ENCODE assay signal across 9 mouse cellular contexts in genomic region chr17:3285030-3285671, GRCm38 (mm10). TPM values are rescaled to one million over a fixed set of nuclear protein-coding genes. Genes with fewer than 3 reads are reported as not detected.
DNase-seq lines count a peak whose midpoint lies in the region; ATAC-seq and TF ChIP-seq lines count a peak whose summit lies in the region.
"Had no signal": no experiment of that assay in that cellular context is flagged by ENCODE, and none has a peak within 500 bp of the region (broad histone marks: within the 10 kb centered on the region; RNA-seq: fewer than 3 reads in every experiment).

No protein-coding gene starts in this region.

- peak overlapping the region; percentile 70 for H3K27ac ChIP-seq in forebrain, embryonic 16.5 days (ENCODE audit: low read length)
- peak overlapping the region; percentile 75 for H3K27ac ChIP-seq in lung, embryonic 14.5 days (ENCODE audit: low read depth)
- H3K27ac ChIP-seq: liver, embryonic 14.5 days had no signal

- no peaks in the 10 kb centered on the region for H3K36me3 ChIP-seq in forebrain, embryonic 16.5 days (ENCODE audit: control insufficient read depth, insufficient read depth)
- no peaks in the 10 kb centered on the region for H3K36me3 ChIP-seq in lung, embryonic 14.5 days (ENCODE audit: insufficient read depth)

- peak; percentile 21 to 37 for DNase-seq in frontal cortex, postnatal 10 days (ENCODE audit: low spot score in 2 of 2)
- DNase-seq in brain, embryonic 14.5 days (ENCODE audit: low read depth), result peak; percentile 87
- DNase-seq in lung, embryonic 14.5 days, result peak; percentile 52
- DNase-seq in kidney, postnatal 4 days, result no peak
- no peak for DNase-seq in urinary bladder, postnatal 14 days (ENCODE audit: low spot score)

- ATAC-seq in frontal cortex, adult (ENCODE audit: low TSS enrichment), result no peak
- peak; percentile 75 for ATAC-seq in forebrain, embryonic 16.5 days
- peak; percentile 58; the same call in 1 of the 2 replicates for ATAC-seq in lung, embryonic 14.5 days (ENCODE audit: insufficient read depth)
- no peak for ATAC-seq in CD4-positive, CD25-positive, alpha-beta regulatory T cell, adult 4 months

- H3K27me3 ChIP-seq in forebrain, embryonic 16.5 days (replicated peaks; ENCODE audit: control insufficient read depth, insufficient read depth, low read length), result no peaks in the 10 kb centered on the region
- no peaks in the 10 kb centered on the region for H3K27me3 ChIP-seq in lung, embryonic 14.5 days (ENCODE audit: insufficient read depth, low read length)

- peaks cover 21% of the 10 kb centered on the region for H3K4me1 ChIP-seq in forebrain, embryonic 16.5 days (replicated peaks; ENCODE audit: control insufficient read depth, insufficient read depth, low read length)
- peaks cover 7% of the 10 kb centered on the region for H3K4me1 ChIP-seq in lung, embryonic 14.5 days (ENCODE audit: insufficient read depth)

- H3K9ac ChIP-seq in forebrain, embryonic 16.5 days (replicated peaks; ENCODE audit: low read depth, low read length), result no peak overlapping the region
- no peak overlapping the region for H3K9ac ChIP-seq in lung, embryonic 14.5 days
- H3K9ac ChIP-seq: liver, embryonic 14.5 days had no signal

- no peak for TF ChIP-seq POLR2A in brain, embryonic 14.5 days (IDR thresholded peaks at IDR 0.05; ENCODE audit: borderline replicate concordance, extremely low read depth, insufficient read depth, insufficient read length, poor library complexity, severe bottlenecking)

- TF ChIP-seq CTCF in brain, embryonic 14.5 days (IDR thresholded peaks at IDR 0.05; ENCODE audit: borderline replicate concordance, extremely low read depth, insufficient read depth, insufficient read length), result no peak
- TF ChIP-seq CTCF in lung, embryonic 14.5 days (IDR thresholded peaks at IDR 0.05; ENCODE audit: low read depth), result no peak

- H3K9me3 ChIP-seq in forebrain, embryonic 16.5 days (ENCODE audit: control insufficient read depth, low read length), result no peaks in the 10 kb centered on the region
- no peaks in the 10 kb centered on the region for H3K9me3 ChIP-seq in lung, embryonic 14.5 days (ENCODE audit: low read depth, low read length)

- no peak overlapping the region for H3K4me2 ChIP-seq in forebrain, embryonic 16.5 days (ENCODE audit: low read length)
- no peak overlapping the region for H3K4me2 ChIP-seq in lung, embryonic 14.5 days

- 16% methylated on average over 8 of the region's 8 CpGs for WGBS in forebrain, embryonic 16.5 days
- 21% methylated on average over 8 of the region's 8 CpGs for WGBS in lung, embryonic 14.5 days

- H3K4me3 ChIP-seq in forebrain, embryonic 16.5 days (replicated peaks; ENCODE audit: low read length), result no peak overlapping the region
- no peak overlapping the region for H3K4me3 ChIP-seq in lung, embryonic 14.5 days (ENCODE audit: low read depth, low read length)

RNA-seq across cellular contexts. Expression of gene Tiam2, which starts 41.2 kb away (rescaled TPM):
- 17.5 and 48.1 TPM in 2 replicates for polyA plus RNA-seq in brain, embryonic 14.5 days (2012; rRNA removed)
- 137 and 155 TPM in 2 replicates for polyA plus RNA-seq in forebrain, embryonic 16.5 days (2015; fragmentation: Nextera tagmentation; extraction: Ambion mirVana)
- 6.5 and 7.3 TPM in 2 replicates for polyA plus RNA-seq in lung, embryonic 14.5 days (2014; fragmentation: Nextera tagmentation; extraction: Ambion mirVana)
- 1 to 10 TPM in 1 of 2 experiments, under 1 TPM in 1; 0.79 to 1.3 TPM for polyA plus RNA-seq in CD4-positive, CD25-positive, alpha-beta regulatory T cell, adult 4 months (2017; shearing (Covaris generic))

Comparison
In these comparisons a context has a peak if more than half of its experiments do, and no peak if none do; other contexts are left out.
1. DNase-seq: peak in frontal cortex, postnatal 10 days (2 of 2), brain, embryonic 14.5 days (single experiment) and lung, embryonic 14.5 days (single experiment); none in kidney, postnatal 4 days (0 of 2) and urinary bladder, postnatal 14 days (single experiment).
2. ATAC-seq: peak in forebrain, embryonic 16.5 days (single experiment) and lung, embryonic 14.5 days (single experiment); none in frontal cortex, adult (single experiment) and CD4-positive, CD25-positive, alpha-beta regulatory T cell, adult 4 months (single experiment).